Mouse (Mus musculus): ENCODE measurements around the gene Rala. TPM values are rescaled to one million over a fixed set of nuclear protein-coding genes. Genes with fewer than 3 reads are reported as not detected.
"Not testable (repeated sequence)": the region's sequence is repeated elsewhere in the genome, so short reads cannot be mapped to it uniquely, and the experiment has no call there.

The Rala gene
- polyA plus RNA-seq, 1 experiment from 2014 or later: 85.4 TPM

DNA sequence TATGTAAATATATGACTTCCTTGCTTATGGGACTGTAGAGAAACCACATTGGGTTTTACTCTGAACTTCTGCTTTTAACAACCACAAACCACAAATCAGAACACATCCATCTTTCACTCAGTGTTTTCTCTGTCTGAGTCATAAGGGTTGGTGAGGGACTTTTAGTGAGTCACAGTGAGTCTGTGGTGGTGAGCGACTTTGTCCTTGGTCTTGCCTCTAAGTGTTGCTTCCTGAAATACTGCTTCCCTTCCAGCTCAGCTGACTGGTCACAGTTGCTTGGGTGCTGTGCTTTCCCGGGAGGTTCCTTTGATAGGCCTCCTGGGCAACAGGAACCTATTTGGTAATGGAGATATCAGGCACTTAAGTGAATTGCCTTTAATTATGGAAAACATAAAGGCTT is 31.9 kb upstream of the Rala start:
- Histone ChIP-seq H3K4me3 (ENCODE audit: low read depth, low read length) (no peak overlapping the region), H3K4me1 (ENCODE audit: control insufficient read depth, insufficient read depth, low read length) (no peaks in the 10 kb centered on the region), H3K9me3 (replicated peaks; ENCODE audit: control insufficient read depth, low read length) (0 out of 2 replicates have a peak, but pooled peaks cover 3% of the 10 kb centered on the region), H3K4me2 (no peak overlapping the region), H3K27ac (ENCODE audit: low read depth, low read length) (no peak overlapping the region), H3K36me3 (ENCODE audit: control insufficient read depth, insufficient read depth, low read length) (no peaks in the 10 kb centered on the region), H3K9ac (ENCODE audit: low read depth, low read length) (no peak overlapping the region), H3K27me3 (ENCODE audit: control insufficient read depth, insufficient read depth, low read length) (no peaks in the 10 kb centered on the region)
- 35% methylated on average over 2 of the region's 2 CpGs for WGBS (ENCODE audit: insufficient replicate concordance)
- no peak for ATAC-seq (replicated peaks; ENCODE audit: insufficient number of reproducible peaks, low FRiP score, low TSS enrichment)

DNA sequence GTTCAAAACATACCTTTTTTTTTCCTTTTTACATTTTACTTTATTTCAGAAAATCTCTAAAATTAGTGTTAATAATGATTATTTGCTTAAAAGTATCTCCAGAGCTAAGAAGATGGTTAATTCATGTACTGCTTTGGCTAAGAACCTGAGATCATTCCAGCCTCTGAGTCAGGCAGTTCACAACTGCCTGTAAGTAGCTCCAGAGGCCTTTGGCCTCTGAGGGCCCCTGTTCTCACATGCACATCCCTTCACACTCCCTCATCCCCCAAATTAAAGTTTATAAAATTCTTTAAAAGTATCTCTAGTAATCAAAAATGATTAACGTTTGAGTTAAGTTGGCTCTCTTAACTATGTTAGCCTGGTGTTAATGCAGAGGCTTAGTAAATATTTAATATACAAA is 31.4 kb upstream of the Rala start:
- no peak overlapping the region for H3K4me2 ChIP-seq
- H3K36me3 ChIP-seq (ENCODE audit: control insufficient read depth, insufficient read depth, low read length): no peaks in the 10 kb centered on the region
- no peaks in the 10 kb centered on the region for H3K27me3 ChIP-seq (ENCODE audit: control insufficient read depth, insufficient read depth, low read length)
- H3K27ac ChIP-seq (ENCODE audit: low read depth, low read length): no peak overlapping the region
- 84% methylated on average over 1 of the region's 1 CpGs for WGBS (ENCODE audit: insufficient replicate concordance)
- no peak overlapping the region for H3K9ac ChIP-seq (ENCODE audit: low read depth, low read length)
- H3K4me1 ChIP-seq (ENCODE audit: control insufficient read depth, insufficient read depth, low read length): no peaks in the 10 kb centered on the region
- no peak overlapping the region for H3K4me3 ChIP-seq (ENCODE audit: low read depth, low read length)
- no peak for ATAC-seq (replicated peaks; ENCODE audit: insufficient number of reproducible peaks, low FRiP score, low TSS enrichment)
- 0 out of 2 replicates have a peak, but pooled peaks cover 3% of the 10 kb centered on the region for H3K9me3 ChIP-seq (replicated peaks; ENCODE audit: control insufficient read depth, low read length)

DNA sequence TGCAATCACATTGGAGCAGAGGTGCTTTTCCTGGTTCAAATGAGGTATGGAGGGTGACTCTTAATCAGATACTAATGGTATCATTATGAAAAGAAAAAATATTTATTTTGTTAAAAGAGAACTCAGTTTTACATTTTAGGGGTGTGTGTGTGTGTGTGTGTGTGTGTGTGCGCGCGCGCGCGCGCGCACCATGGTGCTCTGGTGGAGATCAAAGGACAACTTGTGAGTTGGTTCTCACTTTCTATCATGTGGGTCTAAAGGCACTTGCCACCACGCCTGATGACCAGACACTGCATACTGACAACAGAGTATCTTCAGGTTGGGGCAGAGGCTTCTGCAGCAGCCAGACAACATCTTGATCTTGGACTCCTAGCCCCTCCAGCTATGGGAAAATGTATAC is 30.7 kb upstream of the Rala start:
- no peaks in the 10 kb centered on the region for H3K27me3 ChIP-seq (ENCODE audit: control insufficient read depth, insufficient read depth, low read length)
- H3K4me1 ChIP-seq (ENCODE audit: control insufficient read depth, insufficient read depth, low read length): no peaks in the 10 kb centered on the region
- H3K4me3 ChIP-seq (ENCODE audit: low read depth, low read length): no peak overlapping the region
- 0 out of 2 replicates have a peak, but pooled peaks cover 3% of the 10 kb centered on the region for H3K9me3 ChIP-seq (replicated peaks; ENCODE audit: control insufficient read depth, low read length)
- WGBS (ENCODE audit: insufficient replicate concordance): 94% methylated on average over 9 of the region's 9 CpGs
- H3K4me2 ChIP-seq: no peak overlapping the region
- ATAC-seq (replicated peaks; ENCODE audit: insufficient number of reproducible peaks, low FRiP score, low TSS enrichment): no peak
- H3K36me3 ChIP-seq (ENCODE audit: control insufficient read depth, insufficient read depth, low read length): no peaks in the 10 kb centered on the region
- no peak overlapping the region for H3K27ac ChIP-seq (ENCODE audit: low read depth, low read length)
- H3K9ac ChIP-seq (ENCODE audit: low read depth, low read length): no peak overlapping the region

DNA sequence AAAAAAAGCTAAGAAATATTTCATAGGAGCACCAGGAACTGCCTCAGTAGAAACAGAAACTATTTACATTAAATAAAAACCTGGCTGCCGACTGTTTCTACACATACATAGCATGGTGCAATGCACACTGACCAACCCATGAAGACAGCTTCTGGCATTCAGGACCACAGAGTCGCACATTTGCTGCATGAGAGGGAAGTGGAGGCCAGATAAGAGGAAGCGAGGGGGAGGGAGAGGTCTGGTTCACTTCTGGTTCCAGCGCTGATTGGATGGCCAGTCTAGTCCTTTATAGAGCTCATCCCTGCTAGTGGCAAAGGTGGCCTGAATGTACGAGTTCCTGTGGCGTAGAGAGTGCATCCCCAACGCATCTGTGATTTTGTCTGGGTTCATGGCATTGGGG is 16.6 kb upstream of the Rala start:
- Histone ChIP-seq H3K36me3 (ENCODE audit: control insufficient read depth, insufficient read depth, low read length) (no peaks in the 10 kb centered on the region), H3K9me3 (replicated peaks; ENCODE audit: control insufficient read depth, low read length) (no peaks in the 10 kb centered on the region), H3K4me3 (ENCODE audit: low read depth, low read length) (no peak overlapping the region), H3K4me1 (ENCODE audit: control insufficient read depth, insufficient read depth, low read length) (no peaks in the 10 kb centered on the region), H3K27me3 (ENCODE audit: control insufficient read depth, insufficient read depth, low read length) (no peaks in the 10 kb centered on the region), H3K9ac (ENCODE audit: low read depth, low read length) (no peak overlapping the region), H3K4me2 (no peak overlapping the region), H3K27ac (ENCODE audit: low read depth, low read length) (no peak overlapping the region)
- no peak for ATAC-seq (replicated peaks; ENCODE audit: insufficient number of reproducible peaks, low FRiP score, low TSS enrichment)
- WGBS (ENCODE audit: insufficient replicate concordance): 72% methylated on average over 7 of the region's 7 CpGs

DNA sequence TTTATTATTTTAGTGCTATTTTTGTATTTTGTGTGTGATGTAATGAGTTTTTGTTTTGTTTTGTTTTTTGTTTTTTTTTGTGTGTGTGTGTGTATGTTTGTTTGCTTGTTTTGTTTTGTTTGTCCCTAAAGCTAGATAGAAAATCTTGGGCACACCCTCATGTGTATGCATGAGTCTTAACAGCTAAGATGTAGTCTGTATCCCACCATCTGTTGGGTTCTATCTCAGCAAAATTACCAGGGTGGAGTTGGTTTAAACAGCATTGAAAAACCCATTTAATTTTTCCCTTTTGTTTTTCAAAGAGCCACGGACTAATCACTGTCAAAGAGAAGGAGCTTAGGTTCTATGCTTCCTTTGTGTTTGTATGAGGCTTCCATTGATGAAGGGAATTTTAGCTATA is 10.2 kb upstream of the Rala start:
- Histone ChIP-seq H3K4me2 (no peak overlapping the region), H3K4me1 (ENCODE audit: control insufficient read depth, insufficient read depth, low read length) (no peaks in the 10 kb centered on the region), H3K27ac (ENCODE audit: low read depth, low read length) (no peak overlapping the region), H3K27me3 (ENCODE audit: control insufficient read depth, insufficient read depth, low read length) (no peaks in the 10 kb centered on the region), H3K9me3 (replicated peaks; ENCODE audit: control insufficient read depth, low read length) (no peaks in the 10 kb centered on the region; the same call in 1 of the 2 replicates), H3K9ac (ENCODE audit: low read depth, low read length) (no peak overlapping the region), H3K36me3 (ENCODE audit: control insufficient read depth, insufficient read depth, low read length) (no peaks in the 10 kb centered on the region), H3K4me3 (ENCODE audit: low read depth, low read length) (no peak overlapping the region)
- ATAC-seq (replicated peaks; ENCODE audit: insufficient number of reproducible peaks, low FRiP score, low TSS enrichment): no peak
- WGBS (ENCODE audit: insufficient replicate concordance): 58% methylated on average over 1 of the region's 1 CpGs

DNA sequence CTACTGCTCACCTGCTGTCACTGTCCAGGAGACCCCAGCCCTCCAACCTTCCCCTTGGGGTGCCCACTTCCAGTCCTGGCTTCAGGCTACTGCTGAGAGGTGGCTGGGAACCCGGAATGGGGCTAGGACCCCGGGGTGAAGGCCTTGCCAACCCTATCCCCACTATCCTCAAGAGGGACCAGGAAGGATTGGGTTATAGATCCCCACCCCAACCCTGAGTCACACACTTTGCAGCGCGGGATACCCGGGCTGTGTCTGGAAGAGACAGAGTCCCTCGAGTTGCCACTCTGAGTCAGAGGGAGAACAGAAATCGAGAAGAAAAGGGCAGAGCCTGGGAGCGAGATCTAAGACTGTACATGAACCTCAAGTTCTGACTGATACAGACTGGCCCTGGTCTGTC is 6.5 kb upstream of the Rala start:
- not testable (repeated sequence) for H3K27me3 ChIP-seq (ENCODE audit: control insufficient read depth, insufficient read depth, low read length); H3K4me3 ChIP-seq (ENCODE audit: low read depth, low read length); H3K9me3 ChIP-seq (replicated peaks; ENCODE audit: control insufficient read depth, low read length); H3K27ac ChIP-seq (ENCODE audit: low read depth, low read length); H3K4me1 ChIP-seq (ENCODE audit: control insufficient read depth, insufficient read depth, low read length); H3K4me2 ChIP-seq; H3K36me3 ChIP-seq (ENCODE audit: control insufficient read depth, insufficient read depth, low read length); H3K9ac ChIP-seq (ENCODE audit: low read depth, low read length)
- 76% methylated on average over 8 of the region's 8 CpGs for WGBS (ENCODE audit: insufficient replicate concordance)
- peak; percentile 31; the same call in 1 of the 2 replicates for ATAC-seq (replicated peaks; ENCODE audit: insufficient number of reproducible peaks, low FRiP score, low TSS enrichment)

DNA sequence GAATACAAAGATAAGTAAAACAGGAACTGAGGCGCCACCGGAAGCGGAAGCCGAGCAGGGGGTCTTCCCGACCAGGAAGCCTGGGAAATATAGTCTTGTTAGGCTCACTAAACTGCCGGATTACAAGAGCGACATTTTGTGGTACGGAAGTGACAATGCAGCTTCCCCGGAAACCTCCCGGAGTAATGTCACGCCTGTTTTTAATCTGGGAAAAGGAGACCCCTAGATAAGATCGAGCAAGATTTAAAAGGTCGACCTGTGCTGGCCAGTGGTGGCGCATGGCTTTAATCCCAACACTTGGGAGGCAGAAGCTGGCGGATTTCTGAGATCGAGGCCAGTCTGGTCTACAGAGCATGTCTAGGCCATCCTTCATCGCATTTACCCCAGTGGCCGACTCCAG is 5.5 kb upstream of the Rala start:
- Histone ChIP-seq H3K27me3 (ENCODE audit: control insufficient read depth, insufficient read depth, low read length) (no peaks in the 10 kb centered on the region), H3K9ac (ENCODE audit: low read depth, low read length) (no peak overlapping the region), H3K4me1 (ENCODE audit: control insufficient read depth, insufficient read depth, low read length) (no peaks in the 10 kb centered on the region), H3K4me2 (no peak overlapping the region), H3K36me3 (ENCODE audit: control insufficient read depth, insufficient read depth, low read length) (no peaks in the 10 kb centered on the region), H3K27ac (ENCODE audit: low read depth, low read length) (no peak overlapping the region), H3K4me3 (ENCODE audit: low read depth, low read length) (no peak overlapping the region), H3K9me3 (replicated peaks; ENCODE audit: control insufficient read depth, low read length) (no peaks in the 10 kb centered on the region; the same call in 1 of the 2 replicates)
- WGBS (ENCODE audit: insufficient replicate concordance): 60% methylated on average over 18 of the region's 18 CpGs
- no peak for ATAC-seq (replicated peaks; ENCODE audit: insufficient number of reproducible peaks, low FRiP score, low TSS enrichment)

DNA sequence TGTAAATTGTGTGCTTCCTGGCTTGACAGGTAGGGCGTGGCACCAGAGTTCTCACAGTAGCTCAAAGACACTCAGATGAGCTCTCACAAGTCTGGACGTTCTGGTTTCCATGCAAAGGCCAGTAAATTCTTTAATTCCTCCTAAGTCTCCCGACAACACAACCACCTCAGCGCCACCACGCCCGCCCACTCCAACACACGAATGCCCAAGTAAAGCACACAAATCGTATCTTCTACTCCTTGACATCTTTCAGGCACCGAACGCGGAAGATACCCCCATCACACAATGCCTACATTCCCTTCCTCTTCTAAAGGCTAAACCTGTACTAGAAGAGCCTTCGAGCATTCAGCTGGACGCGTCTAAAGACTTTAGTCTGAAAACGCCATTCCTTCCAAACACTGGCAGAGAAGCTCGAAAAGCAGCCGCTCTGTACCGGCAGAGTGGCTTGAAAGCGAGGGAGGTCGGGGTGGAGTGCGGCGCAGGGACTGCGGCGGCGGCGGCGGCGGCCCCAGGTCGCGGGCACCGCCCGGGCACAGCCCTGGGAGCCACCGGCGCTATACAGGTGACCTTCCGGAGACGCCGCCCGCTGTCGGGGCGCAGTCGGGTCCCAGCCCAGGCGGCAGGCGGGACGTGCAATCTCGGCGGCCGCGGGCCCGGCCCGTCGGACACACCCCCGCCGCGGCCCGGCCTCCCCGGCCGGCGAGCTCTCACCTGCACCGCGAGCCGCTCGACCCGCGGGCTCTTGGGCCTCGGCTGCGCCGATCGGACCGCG is 547 bp downstream of the Rala start:
- WGBS (ENCODE audit: insufficient replicate concordance): under 1% methylated on average over 70 of the region's 70 CpGs
- H3K4me2 ChIP-seq: peak overlapping the region; percentile 86
- no peaks in the 10 kb centered on the region for H3K36me3 ChIP-seq (ENCODE audit: control insufficient read depth, insufficient read depth, low read length)
- no peaks in the 10 kb centered on the region for H3K4me1 ChIP-seq (ENCODE audit: control insufficient read depth, insufficient read depth, low read length)
- H3K9me3 ChIP-seq (replicated peaks; ENCODE audit: control insufficient read depth, low read length): no peaks in the 10 kb centered on the region
- peak; percentile 81 for ATAC-seq (replicated peaks; ENCODE audit: insufficient number of reproducible peaks, low FRiP score, low TSS enrichment)
- H3K4me3 ChIP-seq (ENCODE audit: low read depth, low read length): peak overlapping the region; percentile 94
- H3K9ac ChIP-seq (ENCODE audit: low read depth, low read length): peak overlapping the region; percentile 83
- peak overlapping the region; percentile 78 for H3K27ac ChIP-seq (ENCODE audit: low read depth, low read length)
- no peaks in the 10 kb centered on the region for H3K27me3 ChIP-seq (ENCODE audit: control insufficient read depth, insufficient read depth, low read length)

DNA sequence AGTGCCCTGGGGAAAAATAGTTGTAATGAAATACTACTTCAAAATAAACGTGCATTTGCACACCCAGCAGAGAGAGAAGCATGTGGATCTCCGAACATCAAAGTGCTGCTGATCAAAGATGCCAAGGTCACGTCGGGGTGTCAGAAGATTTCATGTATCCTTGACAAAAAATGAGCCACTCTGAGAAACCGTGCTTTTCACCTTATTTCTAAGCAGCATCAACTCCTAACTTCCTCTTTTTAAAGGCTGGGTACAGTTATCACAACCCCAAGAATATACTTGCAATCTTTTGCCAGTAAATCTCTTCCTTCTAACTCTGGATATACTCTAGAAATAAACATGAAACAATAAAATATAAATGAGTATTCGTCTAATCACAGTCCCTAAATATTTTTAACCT is 1.7 kb downstream of the Rala start:
- no peak for ATAC-seq (replicated peaks; ENCODE audit: insufficient number of reproducible peaks, low FRiP score, low TSS enrichment)
- Histone ChIP-seq H3K36me3 (ENCODE audit: control insufficient read depth, insufficient read depth, low read length) (no peaks in the 10 kb centered on the region), H3K4me2 (no peak overlapping the region), H3K4me3 (ENCODE audit: low read depth, low read length) (no peak overlapping the region), H3K9ac (ENCODE audit: low read depth, low read length) (no peak overlapping the region), H3K4me1 (ENCODE audit: control insufficient read depth, insufficient read depth, low read length) (no peaks in the 10 kb centered on the region), H3K27me3 (ENCODE audit: control insufficient read depth, insufficient read depth, low read length) (no peaks in the 10 kb centered on the region), H3K9me3 (replicated peaks; ENCODE audit: control insufficient read depth, low read length) (no peaks in the 10 kb centered on the region), H3K27ac (ENCODE audit: low read depth, low read length) (no peak overlapping the region)
- 70% methylated on average over 6 of the region's 6 CpGs for WGBS (ENCODE audit: insufficient replicate concordance)

All from heart, embryonic 11.5 days (tissue).